Mouse (Mus musculus) CD4-positive, CD25-positive, alpha-beta regulatory T cell, adult 2 months (primary cell): ENCODE results near the gene Zkscan17.

Source experiments
- DNase-seq: peaks from one replicate; pipeline ENCODE4 v3.0.0-alpha.2; 2012; ENCODE audit warnings: low read depth, low spot score

Zkscan17 gene

DNA sequence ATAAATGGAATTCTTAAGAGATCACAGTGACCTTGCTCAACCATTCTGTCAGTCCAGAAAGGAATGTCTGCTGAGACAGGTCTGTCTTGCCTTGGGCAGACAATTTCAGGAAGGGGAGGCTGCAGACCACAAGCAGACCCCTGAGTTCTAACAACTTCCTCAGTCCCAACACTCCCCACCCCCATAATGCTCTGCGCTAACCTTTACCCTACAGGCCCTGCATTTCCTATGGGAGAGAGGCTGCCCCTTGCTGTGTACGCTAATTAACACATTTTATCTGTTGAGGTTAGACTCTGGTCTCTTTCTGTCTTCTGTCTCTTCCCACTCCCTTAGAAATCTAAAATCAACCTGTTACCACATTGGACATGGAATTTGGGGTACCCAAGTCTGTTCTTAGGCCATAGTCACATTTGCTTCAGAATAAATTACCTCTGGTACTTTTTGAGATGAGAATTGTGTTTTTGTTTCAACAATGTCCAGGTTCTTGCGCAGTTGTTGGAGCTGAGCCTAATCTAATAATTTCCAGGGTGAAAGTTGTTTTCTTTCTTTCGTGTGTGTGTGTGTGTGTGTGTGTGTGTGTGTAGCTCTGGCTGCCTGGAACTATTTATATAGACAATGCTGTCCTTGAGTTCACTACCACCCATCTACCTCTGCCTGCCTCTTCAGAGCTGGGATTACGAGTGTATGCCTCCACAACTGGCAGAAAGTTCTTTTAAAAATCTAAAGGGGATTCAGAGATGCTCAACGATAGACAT, 6.6 kb downstream of the Zkscan17 start:
- no peak for DNase-seq

DNA sequence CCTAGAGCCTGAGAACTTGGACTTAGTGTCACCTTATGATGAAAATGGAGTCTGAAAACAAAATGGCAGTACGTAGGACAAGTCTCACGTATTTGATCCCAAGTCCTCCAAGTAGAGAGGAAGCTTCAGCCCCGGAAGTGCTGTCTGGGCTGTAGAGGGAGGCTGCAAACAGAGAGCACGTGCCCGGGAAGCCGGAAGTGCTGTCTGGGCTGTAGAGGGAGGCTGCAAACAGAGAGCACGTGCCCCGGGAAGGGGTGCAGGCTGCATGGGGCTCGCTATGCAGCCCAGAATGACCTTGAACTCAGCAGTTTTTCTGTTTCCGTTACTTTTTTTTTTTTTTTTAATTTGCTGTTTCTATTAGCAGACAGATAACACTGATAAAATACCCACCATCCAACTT, 8.3 kb downstream of the Zkscan17 start:
- peak; percentile 47 for DNase-seq

DNA sequence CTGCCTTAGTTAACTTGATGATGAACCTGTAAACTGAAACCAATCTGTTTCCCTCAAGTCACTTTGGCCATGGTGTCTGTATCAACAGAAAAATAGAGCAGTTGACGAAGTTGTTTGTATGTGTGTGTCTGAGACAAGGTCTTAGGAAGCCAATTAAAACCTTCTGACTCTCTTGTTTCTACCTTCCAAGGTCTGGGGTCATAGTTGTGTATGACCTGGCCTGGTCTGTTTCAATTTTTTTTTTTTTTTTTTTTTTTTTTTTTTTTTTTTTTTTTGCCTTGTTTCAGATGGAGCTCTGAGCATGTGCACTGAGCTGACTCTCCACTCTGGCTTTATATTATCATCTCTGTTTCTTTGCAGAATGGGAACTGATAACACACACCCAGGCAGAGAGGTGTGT, 9.1 kb downstream of the Zkscan17 start:
- no peak for DNase-seq

DNA sequence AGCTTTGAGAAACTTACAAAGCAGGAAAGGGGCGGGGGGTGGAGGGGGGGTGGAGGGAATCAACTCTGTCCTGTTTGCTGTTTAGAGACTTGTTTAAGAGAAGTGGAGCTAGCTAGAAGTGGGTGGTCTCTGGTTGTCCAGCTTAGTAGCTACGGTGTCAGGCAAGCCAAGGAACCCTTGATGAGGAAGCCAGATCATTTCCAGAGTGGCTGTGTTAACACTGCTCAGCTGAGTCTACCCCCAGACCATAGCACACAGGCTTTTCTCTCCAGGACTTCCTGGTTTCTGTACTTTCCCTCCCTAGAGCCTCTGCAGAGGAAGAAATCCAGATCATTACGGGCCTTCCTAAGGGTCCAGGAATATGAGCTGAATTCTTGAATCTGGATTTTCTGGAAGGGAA, 11.8 kb downstream of the Zkscan17 start:
- DNase-seq, result no peak

DNA sequence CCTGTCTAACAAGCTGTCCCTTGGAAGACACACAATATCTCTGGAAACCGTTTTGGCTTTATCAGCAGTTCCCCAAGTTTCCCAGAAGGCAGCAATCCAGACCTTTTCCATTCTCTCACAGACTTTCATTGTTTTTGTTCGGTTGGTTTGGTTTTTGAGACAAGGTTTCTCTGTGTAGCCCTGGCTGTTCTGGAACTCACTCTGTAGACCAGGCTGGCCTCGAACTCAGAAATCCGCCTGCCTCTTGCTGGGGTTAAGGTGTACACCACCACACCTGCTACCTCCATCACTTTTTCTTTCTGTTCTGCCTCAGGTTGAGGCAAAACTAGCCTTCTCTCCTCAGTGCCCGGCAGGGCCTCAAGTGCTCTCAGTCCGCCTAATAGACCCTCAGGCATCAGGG, 12.2 kb downstream of the Zkscan17 start:
- DNase-seq, result no peak

DNA sequence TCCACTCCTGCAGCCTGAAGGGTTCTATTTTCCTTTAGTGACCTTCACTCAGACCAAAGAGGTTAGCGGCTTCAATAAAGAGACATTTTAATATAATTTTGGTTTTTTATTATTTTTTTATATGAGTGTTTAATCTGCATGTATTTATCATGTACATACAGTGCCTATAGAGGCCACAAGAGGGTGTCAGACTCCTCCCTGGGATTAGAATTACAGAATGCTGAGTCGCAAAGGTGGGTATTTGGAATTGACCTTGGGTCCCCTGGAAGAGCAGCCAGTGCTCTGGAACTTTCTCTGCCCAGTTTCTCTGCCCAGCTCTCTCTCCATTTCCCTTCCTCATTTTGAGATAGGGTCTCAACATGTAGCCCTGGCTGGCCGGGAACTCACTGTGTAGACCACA, 13.0 kb downstream of the Zkscan17 start:
- DNase-seq, result no peak

DNA sequence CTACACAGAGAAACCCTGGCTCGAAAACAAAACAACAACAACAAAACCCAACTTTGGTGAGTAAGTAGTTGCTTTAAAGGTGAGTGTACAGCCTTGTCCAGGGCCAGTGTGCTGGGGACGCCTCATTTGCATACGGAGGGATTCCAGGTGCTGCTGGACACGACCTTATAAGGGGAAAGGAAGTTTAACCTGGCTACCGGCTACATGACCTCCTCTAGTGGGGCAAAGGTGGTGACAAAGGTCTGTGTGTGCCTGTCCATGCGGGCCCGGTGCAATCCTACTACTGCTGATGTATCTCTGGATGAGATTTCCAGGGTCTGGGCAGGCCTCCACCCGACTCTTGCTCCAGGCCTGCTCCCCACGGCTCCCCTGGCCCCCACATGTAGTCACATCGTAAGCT, 13.8 kb downstream of the Zkscan17 start:
- no peak for DNase-seq

DNA sequence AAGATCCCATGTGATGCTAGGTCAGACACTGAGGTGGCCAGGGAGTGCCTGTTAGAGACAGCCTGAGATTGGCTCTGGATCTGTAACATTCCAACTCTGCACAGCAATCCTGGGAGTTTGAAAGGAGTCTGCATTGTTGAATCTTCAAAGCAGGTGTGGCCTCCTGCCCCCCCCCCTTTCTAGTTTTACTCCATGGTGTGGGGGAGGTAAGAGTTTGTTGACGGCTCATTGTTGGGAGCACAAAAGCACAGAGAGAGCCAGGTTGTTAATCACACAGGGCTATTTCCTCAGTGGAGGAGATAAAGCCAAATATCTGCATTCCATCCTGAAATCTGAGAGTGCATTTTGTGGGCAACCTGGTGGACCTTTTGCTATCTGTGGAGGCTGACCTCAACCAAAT, 15.0 kb downstream of the Zkscan17 start:
- no peak for DNase-seq

DNA sequence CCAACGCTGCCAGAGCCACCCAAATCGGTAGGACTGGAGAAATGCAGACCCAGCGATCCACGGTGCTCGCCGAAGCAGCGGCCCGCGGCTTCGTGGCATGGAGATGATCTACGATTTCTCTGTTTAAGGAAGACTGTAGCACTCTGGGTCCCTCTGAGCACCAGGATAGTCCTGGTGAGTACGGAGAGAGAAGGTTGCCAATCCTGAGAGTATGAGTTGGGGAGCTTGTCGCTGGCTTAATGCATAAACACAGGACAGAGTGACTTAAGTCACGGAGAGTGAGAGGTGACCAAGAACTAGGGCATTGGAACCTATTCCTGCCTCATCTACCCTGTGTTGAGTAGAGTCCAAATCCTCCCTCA, 19.9 kb downstream of the Zkscan17 start:
- DNase-seq, result no peak

DNA sequence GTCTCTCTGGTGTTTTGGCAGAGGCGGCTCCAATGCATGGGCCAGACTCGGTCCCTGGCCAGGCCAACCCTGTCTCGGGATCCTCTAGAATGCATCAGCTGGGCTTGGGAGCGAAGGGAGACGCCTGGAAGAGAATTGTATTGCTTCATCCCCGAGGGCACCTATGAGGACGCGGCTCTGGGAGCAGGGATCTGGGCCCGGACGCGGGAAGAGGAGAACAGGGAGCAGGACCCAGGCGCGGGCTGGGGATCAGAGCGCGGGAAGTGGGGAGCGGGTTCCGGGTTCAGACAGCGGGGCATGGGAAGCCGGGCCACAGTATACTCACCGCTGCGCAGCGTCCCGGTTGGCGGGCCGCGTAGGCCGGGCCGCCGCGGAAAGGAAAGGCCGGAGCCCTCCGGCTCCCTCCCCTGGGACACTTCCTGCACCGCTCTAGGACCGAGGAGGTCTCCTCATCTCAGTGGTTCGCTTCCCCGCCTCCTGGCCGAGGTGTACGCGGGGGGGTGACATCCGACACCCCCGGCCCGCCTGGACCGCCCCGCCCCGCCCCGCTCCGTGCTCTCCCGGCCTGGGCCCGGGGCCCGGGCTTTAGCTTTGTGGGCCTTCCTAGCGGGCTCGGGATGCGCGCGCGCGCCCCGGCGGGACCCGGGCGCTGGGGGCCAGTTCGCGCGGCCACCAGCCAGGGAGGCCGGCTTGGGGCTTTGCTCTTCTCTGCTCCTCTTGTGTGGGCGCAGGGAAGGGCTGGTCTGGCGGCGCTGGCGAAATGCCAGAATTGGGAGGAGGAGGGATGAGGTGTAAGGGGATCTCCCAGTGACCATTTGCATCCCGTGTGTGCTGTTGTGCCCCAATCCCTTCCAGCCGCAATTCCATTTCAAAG, 20.5 kb downstream of the Zkscan17 start:
- peak; percentile 88 for DNase-seq

DNA sequence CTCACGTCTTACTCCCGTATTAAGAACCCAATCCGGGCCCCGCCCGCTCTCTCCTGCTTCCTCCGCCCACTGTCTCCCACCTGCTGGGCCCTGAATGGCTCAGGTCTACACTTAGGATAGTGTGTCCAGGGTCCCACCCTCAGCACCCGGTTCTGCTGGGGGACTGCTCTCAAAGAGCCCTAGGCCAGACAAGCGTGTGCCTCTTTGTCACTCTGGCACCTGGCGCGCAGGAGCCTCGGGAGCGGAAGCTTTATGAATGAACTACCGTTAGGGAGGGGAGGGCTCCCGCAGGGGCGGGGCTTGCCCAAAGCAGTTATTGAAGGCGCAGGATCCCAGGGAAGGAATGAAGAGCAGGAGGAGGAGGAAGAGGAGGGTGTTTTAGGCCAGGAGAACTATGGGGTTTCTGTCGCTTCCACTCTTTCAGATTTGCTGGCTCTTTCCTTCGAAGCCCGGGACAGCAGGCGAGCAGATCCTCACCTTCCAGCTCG, 21.2 kb downstream of the Zkscan17 start:
- peak; percentile 74 for DNase-seq

DNA sequence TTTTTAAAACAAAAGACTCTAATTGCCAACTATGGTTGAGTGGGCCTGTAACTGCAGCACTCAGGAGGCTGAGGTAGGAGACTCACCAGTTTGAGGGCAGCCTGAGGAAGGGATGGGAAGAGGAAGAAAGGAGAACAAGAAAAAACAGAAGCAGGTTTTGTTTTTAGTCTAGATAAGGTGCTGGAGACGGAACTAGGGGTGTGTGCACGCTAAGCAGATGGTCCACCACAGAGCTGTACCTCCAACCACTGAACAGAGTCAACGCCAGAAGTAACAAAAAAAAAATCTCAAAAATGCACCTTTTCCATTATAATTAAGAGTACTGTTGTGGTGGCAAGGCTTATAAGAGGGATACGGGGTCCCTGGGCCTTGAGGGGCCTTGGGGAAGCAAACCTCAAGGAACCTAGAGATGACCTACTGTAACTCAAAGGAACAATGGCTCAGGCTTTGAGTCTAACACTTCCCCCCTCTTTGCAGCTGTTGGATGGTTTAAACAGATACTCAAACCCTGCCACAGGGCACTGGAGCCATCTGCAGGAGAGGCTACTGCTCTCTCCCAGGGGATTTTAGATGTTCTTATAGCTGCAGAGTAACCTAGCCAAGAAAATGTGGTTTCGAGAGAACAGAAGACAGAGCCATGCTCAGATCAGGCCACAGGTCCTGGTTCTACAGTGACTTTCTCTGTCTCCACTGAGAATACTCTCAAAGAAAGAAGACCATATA, 24.4 kb downstream of the Zkscan17 start:
- no peak for DNase-seq

DNA sequence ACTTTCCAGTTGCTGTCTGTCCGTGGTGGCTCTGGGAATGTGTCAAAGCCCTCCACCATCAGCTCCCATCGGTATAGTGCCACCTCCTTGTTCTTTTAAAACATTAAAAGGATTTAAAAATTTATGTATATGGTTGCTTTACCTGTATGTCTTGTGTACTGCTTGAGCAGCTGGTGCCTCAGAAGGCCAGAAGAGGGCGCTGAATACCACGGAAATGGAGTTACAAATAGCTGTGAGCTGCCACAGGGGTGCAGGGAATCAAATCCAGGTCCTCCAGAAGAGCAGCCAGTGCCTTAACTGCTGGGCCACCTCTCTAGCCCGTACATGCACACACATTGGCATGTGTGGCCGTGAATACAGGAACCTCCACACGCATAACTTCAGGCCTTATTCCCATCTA, 28.8 kb downstream of the Zkscan17 start:
- DNase-seq, result peak; percentile 12

DNA sequence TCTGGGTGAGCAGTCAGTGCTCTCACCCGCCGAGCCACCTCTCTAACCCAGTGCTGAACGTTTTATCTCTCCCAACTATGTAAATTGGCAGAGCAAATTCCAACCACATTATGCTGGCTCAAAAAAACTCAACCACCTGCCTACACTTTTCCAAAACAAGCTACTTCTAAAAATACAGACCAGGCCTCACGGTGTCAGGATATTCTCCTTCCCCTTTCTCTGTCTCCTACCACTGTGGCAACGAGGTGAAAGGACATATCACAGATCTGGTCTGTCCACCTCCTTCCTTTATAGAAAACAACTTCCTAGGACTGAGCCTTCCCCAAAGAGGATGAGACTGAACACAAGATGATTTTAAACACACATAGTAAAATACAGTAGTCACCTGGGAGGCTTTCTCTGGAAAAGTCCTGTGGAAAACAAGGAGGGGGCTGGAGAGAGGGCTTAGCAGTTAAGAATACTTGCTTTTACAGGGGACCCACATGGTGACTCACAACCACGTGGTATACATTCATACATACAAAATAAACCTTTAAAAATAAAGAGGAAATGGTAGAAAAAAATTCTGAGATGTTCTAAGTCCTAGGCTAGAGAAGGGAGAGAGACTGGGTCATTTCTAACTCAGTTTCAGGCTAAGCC, 29.8 kb downstream of the Zkscan17 start:
- DNase-seq, result no peak

DNA sequence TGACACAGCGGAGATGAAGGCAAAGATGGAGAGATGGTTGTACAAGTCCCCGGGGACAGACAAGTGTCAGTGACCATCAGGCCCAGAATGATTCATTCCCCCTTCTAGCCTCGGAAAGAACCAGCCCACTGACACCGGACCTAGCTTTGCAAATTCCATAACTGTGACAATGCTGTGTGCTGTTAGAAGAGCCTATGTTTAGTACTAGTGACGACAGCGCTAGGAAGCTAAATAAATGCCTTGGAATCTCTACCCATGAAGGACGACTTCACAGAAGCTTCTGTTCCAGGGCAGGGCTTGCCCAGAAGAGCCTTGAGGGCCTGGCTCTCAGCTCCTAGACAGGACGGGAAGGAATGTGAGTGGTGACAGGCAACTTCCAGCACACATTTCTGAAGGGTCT, 40.3 kb downstream of the Zkscan17 start:
- DNase-seq, result no peak

DNA sequence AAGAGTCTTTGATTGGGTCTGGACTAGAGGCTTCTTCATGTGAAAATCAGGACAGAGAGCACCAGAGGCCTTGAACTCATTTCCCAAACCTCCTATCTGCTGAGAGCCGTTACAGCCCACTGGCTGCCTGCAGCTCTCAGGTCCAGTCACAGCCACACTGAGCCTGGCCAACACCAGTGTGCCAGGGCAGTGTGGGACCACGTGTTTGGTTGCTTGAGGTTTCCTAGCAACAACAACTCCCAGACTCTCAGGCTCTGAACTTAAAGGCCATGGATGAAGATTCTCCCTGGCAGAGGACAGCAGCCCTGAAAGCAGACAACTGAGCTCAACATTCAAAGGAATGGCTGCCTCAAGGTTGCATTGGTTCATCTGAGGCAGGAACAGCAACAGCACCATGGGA, 40.9 kb downstream of the Zkscan17 start:
- no peak for DNase-seq

DNA sequence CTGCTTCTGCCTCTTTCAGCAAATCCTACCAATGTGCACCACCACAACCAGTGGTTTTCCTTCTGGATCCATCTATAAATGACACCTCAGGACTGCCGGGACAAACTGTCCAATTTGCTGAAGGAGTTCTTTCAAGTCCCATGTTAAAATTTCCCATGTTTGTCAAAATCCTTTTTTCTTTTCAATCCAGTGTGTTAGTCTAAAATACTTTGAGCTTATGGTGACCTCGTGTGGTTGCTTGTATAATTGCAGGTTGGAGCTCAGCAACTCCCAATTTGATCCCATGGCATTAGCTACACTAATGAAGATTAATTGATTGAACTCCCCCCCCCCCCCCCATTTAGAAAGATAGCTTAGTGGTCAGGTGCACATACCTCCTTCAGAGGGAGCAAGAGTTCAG, 43.3 kb downstream of the Zkscan17 start:
- peak; percentile 72 for DNase-seq

DNA sequence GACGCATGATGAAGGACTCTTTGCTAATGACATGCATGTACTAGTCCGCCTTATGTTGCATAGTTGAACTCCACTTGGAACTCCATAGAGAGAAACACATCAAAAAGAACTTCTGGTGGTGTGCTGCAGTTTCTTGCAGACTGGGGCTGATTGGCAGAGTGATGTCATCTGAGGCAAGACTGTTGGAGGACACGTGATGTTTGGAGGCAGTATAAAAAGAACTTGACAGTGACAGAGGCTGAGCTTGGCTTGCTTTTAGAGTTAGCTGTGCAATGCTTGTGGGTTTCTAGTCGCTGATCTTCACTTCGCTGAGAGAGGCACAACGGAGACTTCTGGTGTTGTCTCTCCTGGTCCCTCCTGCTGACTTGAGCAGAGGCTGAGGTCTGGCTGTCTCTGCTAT, 49.3 kb downstream of the Zkscan17 start:
- DNase-seq, result no peak

DNA sequence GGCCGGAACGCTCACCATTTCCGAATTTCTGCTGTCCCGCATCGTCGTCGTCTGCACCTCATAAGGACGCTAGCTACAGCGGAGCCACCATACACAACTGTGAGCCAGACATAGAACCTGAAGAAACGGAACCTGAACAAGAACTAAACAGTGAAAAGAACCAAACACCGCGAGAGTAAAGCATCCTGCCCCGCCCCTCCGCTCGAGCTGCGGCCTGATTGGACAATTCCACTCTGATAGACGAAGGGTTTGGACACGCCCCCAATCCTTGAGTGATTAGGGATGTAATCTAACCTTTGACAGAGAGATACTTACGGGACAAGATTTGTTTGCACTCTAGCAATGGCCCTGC, 54.2 kb downstream of the Zkscan17 start, which contains the start of gene Zfp867:
Gene Zfp867 (minus strand): TSS at position 149 of the 352 bp plus-strand sequence.
- DNase-seq, result peak; percentile 92

DNA sequence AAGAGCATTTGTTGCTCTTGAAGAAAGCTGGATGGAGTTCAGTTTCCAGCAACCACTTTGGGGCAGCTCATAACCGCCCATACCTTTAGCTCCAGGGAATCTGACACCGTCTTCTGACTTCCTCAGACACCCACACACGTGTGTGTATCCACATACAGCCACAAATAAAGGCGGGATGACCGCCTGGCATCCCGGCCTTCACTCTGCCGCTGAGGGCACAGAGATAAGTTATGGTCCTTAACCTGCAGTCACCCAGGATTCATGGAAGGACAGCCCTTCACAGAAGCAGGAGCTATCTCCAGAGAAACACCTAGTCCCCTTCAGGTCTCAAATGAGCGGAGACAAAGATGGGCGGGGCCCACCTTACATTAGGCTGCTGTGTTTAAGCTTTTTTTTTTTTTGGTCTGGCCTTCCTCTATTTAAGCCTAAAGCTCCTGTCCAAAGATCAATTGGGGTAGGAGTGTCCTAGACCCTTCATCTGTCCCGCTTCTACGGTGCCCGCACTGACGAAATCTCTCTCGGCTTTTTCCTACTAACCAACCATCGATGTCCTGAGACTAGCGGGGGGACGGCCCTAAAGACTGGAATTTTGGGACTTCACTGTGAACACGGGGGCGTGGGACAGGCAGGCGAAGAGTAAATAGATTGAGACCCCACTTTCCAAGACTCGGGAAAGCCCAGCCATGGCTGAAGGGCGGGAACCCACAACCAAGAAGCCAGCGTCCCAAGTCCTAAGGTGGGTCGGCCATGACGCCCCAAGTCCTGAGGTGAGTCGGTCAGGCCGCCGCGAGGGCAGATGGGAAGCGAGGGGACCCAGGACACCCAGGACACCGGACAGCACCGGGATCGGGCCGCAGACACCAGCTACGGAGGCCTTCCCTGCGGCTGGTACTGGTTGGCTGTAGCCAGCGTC, 54.9 kb downstream of the Zkscan17 start:
- peak; percentile 21 for DNase-seq

DNA sequence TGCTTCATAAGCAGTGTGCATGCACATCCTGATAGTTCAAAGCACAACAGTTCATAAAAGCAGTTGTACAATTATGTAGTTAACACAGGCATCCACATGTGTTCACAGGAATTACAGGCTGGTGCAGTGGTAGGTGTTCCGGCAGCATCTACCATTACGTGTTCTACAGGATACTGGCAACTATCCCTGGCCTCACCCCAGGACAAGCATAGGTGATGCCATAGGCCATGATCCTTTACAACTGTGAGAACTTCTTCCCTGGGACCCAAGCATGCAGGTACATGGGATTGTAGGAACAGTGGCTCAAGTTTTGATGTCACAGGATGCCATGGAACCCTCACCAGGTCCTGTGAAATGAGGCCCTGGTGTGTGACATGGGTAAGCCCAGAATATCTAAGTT, 66.1 kb downstream of the Zkscan17 start:
- DNase-seq, result no peak
